Mouse (Mus musculus) cerebral cortex, adult 2 months (tissue): ENCODE measurements around the gene Krt20.

ENCODE experiments used
- WGBS: fragments of 180-500 bp; shearing (Covaris S2); methylation state at CpG from one replicate; pipeline ENCODE4 v1.1.7; 2018; 5-methylcytosine and 5-hydroxymethylcytosine counted together

Gene Krt20

GRCm38 (mm10) chr11:99437972-99438371 lies at the start of gene Krt20:
TSS of gene Krt20 (minus strand) at chr11:99438150.
- 66% methylated on average over 10 of the region's 10 CpGs for WGBS

GRCm38 (mm10) chr11:99474981-99475380 lies 37.0 kb upstream of the Krt20 start:
- 81% methylated on average over 3 of the region's 3 CpGs for WGBS

GRCm38 (mm10) chr11:99473433-99473832 lies 35.5 kb upstream of the Krt20 start:
- 87% methylated on average over 6 of the region's 6 CpGs for WGBS

GRCm38 (mm10) chr11:99472405-99472804 lies 34.5 kb upstream of the Krt20 start:
- 39% methylated on average over 4 of the region's 4 CpGs for WGBS

GRCm38 (mm10) chr11:99471946-99472345 lies 34.0 kb upstream of the Krt20 start:
- WGBS: 76% methylated on average over 6 of the region's 6 CpGs

GRCm38 (mm10) chr11:99469228-99469627 lies 31.3 kb upstream of the Krt20 start:
- 91% methylated on average over 4 of the region's 4 CpGs for WGBS

GRCm38 (mm10) chr11:99468566-99468965 lies 30.6 kb upstream of the Krt20 start:
- 82% methylated on average over 11 of the region's 11 CpGs for WGBS

GRCm38 (mm10) chr11:99466316-99466715 lies 28.4 kb upstream of the Krt20 start:
- 15% methylated on average over 7 of the region's 7 CpGs for WGBS

GRCm38 (mm10) chr11:99464836-99465235 lies 26.9 kb upstream of the Krt20 start:
- 2% methylated on average over 5 of the region's 5 CpGs for WGBS

GRCm38 (mm10) chr11:99463155-99463554 lies 25.2 kb upstream of the Krt20 start:
- 13% methylated on average over 8 of the region's 8 CpGs for WGBS

- 85% methylated on average over 7 of the region's 7 CpGs for WGBS
Observed at GRCm38 (mm10) chr11:99461736-99462135, 23.8 kb upstream of the Krt20 start.

GRCm38 (mm10) chr11:99458887-99459286 lies 20.9 kb upstream of the Krt20 start:
- WGBS: 84% methylated on average over 7 of the region's 7 CpGs

GRCm38 (mm10) chr11:99454759-99455158 lies 16.8 kb upstream of the Krt20 start:
- WGBS: 68% methylated on average over 10 of the region's 10 CpGs

- 87% methylated on average over 4 of the region's 4 CpGs for WGBS
Observed at GRCm38 (mm10) chr11:99454044-99454443, 16.1 kb upstream of the Krt20 start.

GRCm38 (mm10) chr11:99448769-99449168 lies 10.8 kb upstream of the Krt20 start:
- 62% methylated on average over 2 of the region's 2 CpGs for WGBS

GRCm38 (mm10) chr11:99441220-99441619 lies 3.3 kb upstream of the Krt20 start:
- 76% methylated on average over 8 of the region's 8 CpGs for WGBS

GRCm38 (mm10) chr11:99439465-99439864 lies 1.5 kb upstream of the Krt20 start:
- 79% methylated on average over 10 of the region's 10 CpGs for WGBS

- 60% methylated on average over 4 of the region's 4 CpGs for WGBS
Observed at GRCm38 (mm10) chr11:99436625-99437024, 1.3 kb downstream of the Krt20 start.

GRCm38 (mm10) chr11:99430670-99431069 lies 7.3 kb downstream of the Krt20 start:
- WGBS: 44% methylated on average over 12 of the region's 12 CpGs

GRCm38 (mm10) chr11:99422159-99422558 lies 15.8 kb downstream of the Krt20 start, which contains the start of gene Krt12:
TSS of gene Krt12 (minus strand) at chr11:99422259.
- WGBS: 70% methylated on average over 10 of the region's 10 CpGs

- WGBS: 24% methylated on average over 10 of the region's 10 CpGs
Observed at GRCm38 (mm10) chr11:99420586-99420985, 17.4 kb downstream of the Krt20 start.

- 57% methylated on average over 16 of the region's 16 CpGs for WGBS
Observed at GRCm38 (mm10) chr11:99417819-99418218, 20.1 kb downstream of the Krt20 start.

- 34% methylated on average over 13 of the region's 13 CpGs for WGBS
Observed at GRCm38 (mm10) chr11:99416902-99417301, 21.0 kb downstream of the Krt20 start.

- 95% methylated on average over 13 of the region's 13 CpGs for WGBS
Observed at GRCm38 (mm10) chr11:99414463-99415147, 23.3 kb downstream of the Krt20 start.
